Mouse (Mus musculus): ENCODE results near the gene Cadm3. TPM values are rescaled to one million over a fixed set of nuclear protein-coding genes. Genes with fewer than 3 reads are reported as not detected.

The Cadm3 gene
- polyA plus RNA-seq (2014; fragmentation: Illumina TruSeq; extraction: RNeasy Lipid Tissue Mini Kit (QIAGEN cat#74804); ENCODE audit: low read depth, low replicate concordance): 1.4 TPM

GRCm38 (mm10) chr1:173367356-173368046 lies at the start of gene Cadm3:
Gene Cadm3 (minus strand): TSS chr1:173367695.

GRCm38 (mm10) chr1:173350372-173350957 lies 17.0 kb downstream of the Cadm3 start, which contains the start of gene Aim2:
Gene Aim2 (plus strand): TSS chr1:173350879.

GRCm38 (mm10) chr1:173333312-173334253 lies 33.9 kb downstream of the Cadm3 start, which contains the start of gene Ackr1:
Gene Ackr1 (minus strand): TSS chr1:173333750.

Other genes with a start within 250 kb of the Cadm3 start
- not detected for gene Olfr1408, start 230.3 kb downstream of the Cadm3 start, polyA plus RNA-seq (2014; fragmentation: Illumina TruSeq; extraction: RNeasy Lipid Tissue Mini Kit (QIAGEN cat#74804); ENCODE audit: low read depth, low replicate concordance)
- gene Olfr1406, start 177.1 kb downstream of the Cadm3 start, polyA plus RNA-seq (2014; fragmentation: Illumina TruSeq; extraction: RNeasy Lipid Tissue Mini Kit (QIAGEN cat#74804); ENCODE audit: low read depth, low replicate concordance): not detected
- gene Olfr218, start 169.9 kb downstream of the Cadm3 start, polyA plus RNA-seq (2014; fragmentation: Illumina TruSeq; extraction: RNeasy Lipid Tissue Mini Kit (QIAGEN cat#74804); ENCODE audit: low read depth, low replicate concordance): not detected
- gene Olfr1404, start 155.3 kb downstream of the Cadm3 start, polyA plus RNA-seq (2014; fragmentation: Illumina TruSeq; extraction: RNeasy Lipid Tissue Mini Kit (QIAGEN cat#74804); ENCODE audit: low read depth, low replicate concordance): not detected
- not detected for gene Fcer1a, start 140.5 kb downstream of the Cadm3 start, polyA plus RNA-seq (2014; fragmentation: Illumina TruSeq; extraction: RNeasy Lipid Tissue Mini Kit (QIAGEN cat#74804); ENCODE audit: low read depth, low replicate concordance)
- not detected for gene Olfr418, start 101.7 kb downstream of the Cadm3 start, polyA plus RNA-seq (2014; fragmentation: Illumina TruSeq; extraction: RNeasy Lipid Tissue Mini Kit (QIAGEN cat#74804); ENCODE audit: low read depth, low replicate concordance)
- not detected for gene Mptx2, start 89.9 kb downstream of the Cadm3 start, polyA plus RNA-seq (2014; fragmentation: Illumina TruSeq; extraction: RNeasy Lipid Tissue Mini Kit (QIAGEN cat#74804); ENCODE audit: low read depth, low replicate concordance)
- not detected for gene Ackr1, start 33.9 kb downstream of the Cadm3 start, polyA plus RNA-seq (2014; fragmentation: Illumina TruSeq; extraction: RNeasy Lipid Tissue Mini Kit (QIAGEN cat#74804); ENCODE audit: low read depth, low replicate concordance)
- 0.94 TPM for gene Aim2, start 16.8 kb downstream of the Cadm3 start, polyA plus RNA-seq (2014; fragmentation: Illumina TruSeq; extraction: RNeasy Lipid Tissue Mini Kit (QIAGEN cat#74804); ENCODE audit: low read depth, low replicate concordance)
- 1.1 TPM for gene Ifi206, start 123.3 kb upstream of the Cadm3 start, polyA plus RNA-seq (2014; fragmentation: Illumina TruSeq; extraction: RNeasy Lipid Tissue Mini Kit (QIAGEN cat#74804); ENCODE audit: low read depth, low replicate concordance)
- gene Ifi214, start 168.3 kb upstream of the Cadm3 start, polyA plus RNA-seq (2014; fragmentation: Illumina TruSeq; extraction: RNeasy Lipid Tissue Mini Kit (QIAGEN cat#74804); ENCODE audit: low read depth, low replicate concordance): not detected
- 1.0 TPM for gene Ifi213, start 231.6 kb upstream of the Cadm3 start, polyA plus RNA-seq (2014; fragmentation: Illumina TruSeq; extraction: RNeasy Lipid Tissue Mini Kit (QIAGEN cat#74804); ENCODE audit: low read depth, low replicate concordance)